Mouse (Mus musculus) MEL (cell line): Measurements from ENCODE around the gene Bex6.
A peak's percentile ranks its signal among the peaks of the same experiment; 100 is the strongest.

ENCODE experiments used
- CTCF ChIP-seq, 3 experiments: IDR thresholded peaks in 2 of 3; conservative IDR thresholded peaks in 1 of 3; 2 replicates each; pipeline ENCODE4 v1.5.1; 2011 to 2012; ENCODE audit warnings: low read length in 3 of 3, low read depth in 2 of 3, mild to moderate bottlenecking in 2 of 3, improper control_type of control experiment in 1 of 3, inconsistent platforms in 1 of 3, mixed read lengths in 1 of 3, moderate library complexity in 1 of 3; ENCODE audit not compliant: control insufficient read depth in 1 of 3, insufficient read depth in 1 of 3, poor library complexity in 1 of 3, severe bottlenecking in 1 of 3
- EP300 ChIP-seq, 2 experiments: IDR thresholded peaks; 2 replicates each; pipeline ENCODE4 v1.6.1; 2011; ENCODE audit warnings: improper control_type of control experiment in 2 of 2, low read length in 2 of 2, low read depth in 1 of 2, mild to moderate bottlenecking in 1 of 2
- GATA1 ChIP-seq: IDR thresholded peaks from 2 replicates; pipeline ENCODE4 v1.6.1; 2011; ENCODE audit warnings: low read depth, low read length, improper control_type of control experiment
- MAX ChIP-seq: IDR thresholded peaks from 2 replicates; pipeline ENCODE4 v1.6.1; 2011; ENCODE audit warnings: low read length, improper control_type of control experiment
- MYB ChIP-seq: IDR thresholded peaks from 2 replicates; pipeline ENCODE4 v1.6.1; 2011; ENCODE audit warnings: mild to moderate bottlenecking, low read depth, low read length, improper control_type of control experiment
- NELFE ChIP-seq: IDR thresholded peaks from 2 replicates; pipeline ENCODE4 v1.6.1; 2011; ENCODE audit warnings: low read depth, low read length, improper control_type of control experiment
- POLR2A ChIP-seq, 2 experiments: IDR thresholded peaks; 2 replicates each; pipeline ENCODE4 v1.6.1; 2011 to 2012; ENCODE audit warnings: low read length in 2 of 2, mild to moderate bottlenecking in 2 of 2, control low read depth in 1 of 2, improper control_type of control experiment in 1 of 2, low read depth in 1 of 2, moderate library complexity in 1 of 2; ENCODE audit not compliant: control insufficient read depth in 1 of 2, insufficient read depth in 1 of 2, poor library complexity in 1 of 2
- POLR2AphosphoS2 ChIP-seq: IDR thresholded peaks from 2 replicates; pipeline ENCODE4 v1.6.1; 2011; ENCODE audit warnings: low read length, improper control_type of control experiment
- RAD21 ChIP-seq: IDR thresholded peaks from 2 replicates; pipeline ENCODE4 v1.6.1; 2011; ENCODE audit warnings: mild to moderate bottlenecking, low read depth, low read length, improper control_type of control experiment
- UBTF ChIP-seq: IDR thresholded peaks from 2 replicates; pipeline ENCODE4 v1.6.1; 2012; ENCODE audit warnings: low read depth, mild to moderate bottlenecking, inconsistent platforms, low read length, improper control_type of control experiment, moderate library complexity, borderline replicate concordance; ENCODE audit not compliant: insufficient read depth
- USF1 ChIP-seq: IDR thresholded peaks from 2 replicates; pipeline ENCODE4 v1.6.1; 2014; ENCODE audit warnings: low read depth, mild to moderate bottlenecking, inconsistent platforms, low read length, improper control_type of control experiment, moderate library complexity
- USF2 ChIP-seq, 2 experiments: IDR thresholded peaks; 2 replicates each; pipeline ENCODE4 v1.6.1; 2011 to 2012; ENCODE audit warnings: improper control_type of control experiment in 2 of 2, low read length in 2 of 2, borderline replicate concordance in 1 of 2, inconsistent platforms in 1 of 2, low read depth in 1 of 2, mild to moderate bottlenecking in 1 of 2; ENCODE audit not compliant: insufficient read depth in 1 of 2
- ZMIZ1 ChIP-seq: IDR thresholded peaks from 2 replicates; pipeline ENCODE4 v1.6.1; 2012; ENCODE audit warnings: low read depth, mild to moderate bottlenecking, inconsistent platforms, low read length, improper control_type of control experiment, moderate library complexity

- TF ChIP-seq USF1 (no peak), GATA1 (no peak), MAX (0 out of 2 replicates have a peak, but pooled peaks have one; percentile 24), UBTF (no peak), CTCF (IDR thresholded peaks at IDR 0.05 in 2 of 3, conservative IDR thresholded peaks at IDR 0.05 in 1 of 3; ENCODE audit: control insufficient read depth in 1 of 3, insufficient read depth in 1 of 3, low read depth in 2 of 3, low read length in 3 of 3, poor library complexity in 1 of 3, severe bottlenecking in 1 of 3) (no peak), POLR2AphosphoS2 (no peak), ZMIZ1 (no peak), USF2 (IDR thresholded peaks at IDR 0.05; ENCODE audit: borderline replicate concordance in 1 of 2, insufficient read depth in 1 of 2, low read depth in 1 of 2, low read length in 2 of 2) (no peak), RAD21 (no peak), MYB (no peak), EP300 (IDR thresholded peaks at IDR 0.05; ENCODE audit: low read depth in 1 of 2, low read length in 2 of 2) (peak in 1 of 2 experiments; percentile 6; a peak in 1 of 4 replicates), POLR2A (IDR thresholded peaks at IDR 0.05; ENCODE audit: control insufficient read depth in 1 of 2, insufficient read depth in 1 of 2, low read depth in 1 of 2, low read length in 2 of 2, poor library complexity in 1 of 2) (no peak), NELFE (no peak; the same call in 1 of the 2 replicates)
Observed at GRCm38 (mm10) chr16:32163891-32164290, 15.7 kb upstream of the Bex6 start.
